Mouse (Mus musculus) left cerebral cortex, postnatal 4 days (tissue): ENCODE results near the gene Slc27a2. TPM values are rescaled to one million over a fixed set of nuclear protein-coding genes. Genes with fewer than 3 reads are reported as not detected.
"Not testable (repeated sequence)": the region's sequence is repeated elsewhere in the genome, so short reads cannot be mapped to it uniquely, and the experiment has no call there.

Source experiments
- DNase-seq: peaks from one replicate; pipeline ENCODE4 v3.0.0-alpha.2; 2022
- intact Hi-C: fragments of 180-260 bp; cut with DNase I; formaldehyde crosslinking; loops from one replicate; pipeline ENCODE4 v1.15.1; 2025
- total RNA-seq, 2 experiments: library from RNA; stranded (reverse); gene quantifications; 2 replicates each; pipeline ENCODE4 v1.2.3; 2021

The Slc27a2 gene
- total RNA-seq, 2 experiments from 2014 or later, result 3.5 to 3.6 TPM

GRCm38 (mm10) chr2:126598359-126598758, 46.2 kb downstream of the Slc27a2 start:
- intact Hi-C loops, result loop anchor here (5.0 kb wide), 1 partner anchor 64 kb away; no protein-coding TSS in a partner anchor
- DNase-seq, result no peak

- intact Hi-C loops, result loop anchor here (5.0 kb wide), 1 partner anchor 63 kb away; no protein-coding TSS in a partner anchor
- DNase-seq, result no peak
Measured at GRCm38 (mm10) chr2:126599005-126599404, 46.8 kb downstream of the Slc27a2 start.

GRCm38 (mm10) chr2:126600533-126600932, 48.3 kb downstream of the Slc27a2 start:
- no peak for DNase-seq
- intact Hi-C loops, result no loop called here

- DNase-seq, result no peak
- intact Hi-C loops, result no loop called here
Measured at GRCm38 (mm10) chr2:126601918-126602600, 49.9 kb downstream of the Slc27a2 start.

- DNase-seq, result no peak
- intact Hi-C loops, result no loop called here
Measured at GRCm38 (mm10) chr2:126606061-126606687, 54.0 kb downstream of the Slc27a2 start.

- DNase-seq, result no peak
- intact Hi-C loops, result no loop called here
Measured at GRCm38 (mm10) chr2:126606688-126607062, 54.5 kb downstream of the Slc27a2 start.

GRCm38 (mm10) chr2:126607553-126608203, 55.5 kb downstream of the Slc27a2 start:
- intact Hi-C loops, result no loop called here
- no peak for DNase-seq

GRCm38 (mm10) chr2:126609600-126609999, 57.4 kb downstream of the Slc27a2 start:
- not testable (repeated sequence) for DNase-seq

GRCm38 (mm10) chr2:126615355-126615754, 63.1 kb downstream of the Slc27a2 start:
- no peak for DNase-seq
- intact Hi-C loops, result no loop called here

More at GRCm38 (mm10) chr2:126609600-126609999, 57.4 kb downstream of the Slc27a2 start:
- intact Hi-C loops, result not testable (repeated sequence)

- DNase-seq, result no peak
- intact Hi-C loops, result no loop called here
Measured at GRCm38 (mm10) chr2:126618470-126619179, 66.4 kb downstream of the Slc27a2 start.

GRCm38 (mm10) chr2:126619249-126619704, 67.1 kb downstream of the Slc27a2 start, which contains the start of gene Hdc:
TSS of gene Hdc (minus strand) at chr2:126619299.
- intact Hi-C loops, result no loop called here
- no peak for DNase-seq

- intact Hi-C loops, result no loop called here
- DNase-seq, result no peak
Measured at GRCm38 (mm10) chr2:126622455-126622854, 70.2 kb downstream of the Slc27a2 start.

GRCm38 (mm10) chr2:126623138-126623537, 70.9 kb downstream of the Slc27a2 start:
- peak; percentile 26 for DNase-seq
- intact Hi-C loops, result no loop called here

- intact Hi-C loops, result no loop called here
Measured at GRCm38 (mm10) chr2:126628455-126628995, 76.3 kb downstream of the Slc27a2 start.

GRCm38 (mm10) chr2:126633165-126633564, 81.0 kb downstream of the Slc27a2 start:
- intact Hi-C loops, result no loop called here
- DNase-seq, result no peak

More at GRCm38 (mm10) chr2:126628455-126628995, 76.3 kb downstream of the Slc27a2 start:
- DNase-seq, result no peak

GRCm38 (mm10) chr2:126635939-126636823, 84.0 kb downstream of the Slc27a2 start:
- intact Hi-C loops, result no loop called here
- DNase-seq, result no peak
